Mouse (Mus musculus) cortical plate, adult 2 months (tissue): ENCODE results near the gene Ppp1cc. TPM values are rescaled to one million over a fixed set of nuclear protein-coding genes. Genes with fewer than 3 reads are reported as not detected.

Experiments used
- H3K27ac ChIP-seq: fragments of 200-500 bp; 2 replicates; pipeline ENCODE4 v1.5.1; 2012; ENCODE audit warnings: low read length, control low read depth, inconsistent platforms; ENCODE audit not compliant: insufficient read depth
- H3K4me1 ChIP-seq: fragments of 200-500 bp; 2 replicates; pipeline ENCODE4 v1.6.1; 2011; ENCODE audit warnings: low read length; ENCODE audit not compliant: control insufficient read depth, insufficient read depth
- H3K4me3 ChIP-seq: fragments of 200-500 bp; 2 replicates; pipeline ENCODE4 v1.5.1; 2011; ENCODE audit warnings: mild to moderate bottlenecking, low read length, control low read depth; ENCODE audit not compliant: insufficient read depth
- CTCF ChIP-seq: fragments of 200-500 bp; IDR thresholded peaks from 2 replicates; pipeline ENCODE4 v1.5.1; 2011; ENCODE audit warnings: mild to moderate bottlenecking, control low read depth, low read length; ENCODE audit not compliant: insufficient read depth; ENCODE audit errors: extremely low read depth
- POLR2A ChIP-seq: fragments of 200-500 bp; IDR thresholded peaks from 2 replicates; pipeline ENCODE4 v1.6.1; 2011; ENCODE audit warnings: mild to moderate bottlenecking, low read length, control low read depth; ENCODE audit not compliant: insufficient read depth; ENCODE audit errors: extremely low read depth
- polyA plus RNA-seq: library from polyadenylated mRNA; depleted of rRNA; stranded (reverse); fragments of >200 nt; gene quantifications from 2 replicates; pipeline ENCODE4 v1.2.3, GENCODE M21; 2012

Gene Ppp1cc
- polyA plus RNA-seq, 1 experiment: 186 TPM

DNA sequence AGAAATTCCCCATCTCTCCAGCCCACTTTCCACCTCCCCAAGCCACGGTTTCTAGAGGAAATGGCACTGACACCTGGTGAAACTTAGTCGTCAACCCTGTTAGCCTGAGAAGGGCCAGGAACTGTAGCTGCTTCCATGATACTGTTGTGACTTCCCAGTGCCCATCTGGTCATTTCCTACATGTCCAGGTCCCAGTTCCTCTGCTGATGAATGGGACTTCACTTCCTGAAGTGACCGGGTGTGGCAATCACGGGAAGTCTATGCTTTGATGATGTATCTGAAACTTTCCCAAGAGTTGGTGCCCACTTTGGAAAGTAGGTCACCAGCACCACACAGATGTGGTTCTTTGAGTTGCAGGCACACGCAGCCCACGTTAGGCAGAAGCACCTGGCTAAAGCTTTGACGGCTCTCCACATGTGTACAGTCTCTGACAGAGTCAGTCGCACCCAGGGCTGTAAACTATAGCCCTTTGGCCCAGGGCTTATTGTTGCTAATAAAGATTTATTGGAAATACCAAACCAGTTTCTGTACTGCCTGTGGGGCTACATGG, 32.8 kb upstream of the Ppp1cc start:
- Histone ChIP-seq H3K4me3 (no peak overlapping the region), H3K27ac (no peak overlapping the region), H3K4me1 (no peaks in the 10 kb centered on the region)
- no peak for TF ChIP-seq CTCF

DNA sequence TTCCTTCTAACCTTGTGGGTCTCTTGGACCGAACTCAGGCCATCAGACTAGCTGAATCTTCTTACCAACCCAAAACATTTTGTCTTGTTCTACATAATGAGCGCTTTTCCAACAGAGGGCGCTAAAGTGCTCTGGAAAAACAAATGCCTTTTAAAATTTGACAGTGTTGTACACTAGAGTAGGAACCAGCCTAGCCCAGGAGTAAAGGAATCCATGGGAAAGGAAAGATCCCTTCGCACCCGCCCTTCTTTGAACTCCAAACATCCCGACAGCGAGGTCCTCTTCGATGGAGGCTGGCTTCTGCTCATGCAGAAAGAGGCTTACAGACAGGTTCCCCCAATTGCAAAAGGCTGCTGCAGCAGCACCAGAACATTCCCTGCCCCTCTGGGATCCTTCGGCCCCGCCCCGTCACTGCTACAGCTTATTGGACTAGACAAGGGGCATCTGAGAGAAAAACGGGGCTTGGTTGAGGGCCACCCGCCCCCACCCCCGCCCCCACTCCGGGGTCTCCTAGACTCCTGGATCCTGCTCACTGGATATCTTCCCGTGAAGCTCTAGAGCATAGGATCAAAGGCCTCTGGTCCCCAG, 28.9 kb upstream of the Ppp1cc start:
- TF ChIP-seq CTCF: peak; percentile 40; the same call in 1 of the 2 replicates
- TF ChIP-seq POLR2A: no peak

DNA sequence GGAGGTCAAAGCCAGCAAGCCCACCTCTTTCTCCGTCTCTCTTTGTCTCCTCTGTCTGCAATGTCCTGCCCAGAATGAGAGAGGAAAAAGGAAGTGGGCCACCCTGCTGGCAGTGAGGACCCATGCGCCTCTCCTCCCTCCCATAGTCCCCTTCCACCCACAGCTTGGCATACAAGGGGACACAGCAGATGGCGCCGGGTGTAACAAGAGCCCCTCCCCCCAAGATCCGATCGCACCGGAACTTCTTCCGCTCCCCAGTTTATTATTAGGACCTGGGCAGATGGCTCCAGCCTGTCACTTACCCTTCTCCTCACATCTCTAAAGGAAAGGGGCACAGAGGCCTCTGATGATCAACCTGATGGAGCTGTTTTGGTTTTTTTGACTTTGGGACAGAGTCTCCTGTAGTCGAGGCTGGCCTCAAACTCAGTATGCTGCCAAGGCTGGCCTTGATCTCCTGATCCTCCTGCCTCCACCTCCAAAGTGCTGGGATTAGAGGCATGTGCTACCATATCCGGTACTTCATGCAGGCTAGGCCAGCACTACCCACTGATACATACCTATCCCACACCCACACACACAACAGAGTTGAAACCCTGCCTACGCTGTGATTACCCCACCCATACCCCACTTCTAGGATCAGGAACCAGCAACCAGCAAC, 27.6 kb upstream of the Ppp1cc start:
- no peak overlapping the region for H3K4me3 ChIP-seq
- no peak for TF ChIP-seq CTCF
- no peak for TF ChIP-seq POLR2A
- H3K27ac ChIP-seq: no peak overlapping the region
- 0 out of 2 replicates have a peak, but pooled peaks cover 2% of the 10 kb centered on the region for H3K4me1 ChIP-seq

More for the DNA sequence above, 28.9 kb upstream of the Ppp1cc start:
- no peak overlapping the region for H3K4me3 ChIP-seq
- H3K27ac ChIP-seq: no peak overlapping the region
- H3K4me1 ChIP-seq: 0 out of 2 replicates have a peak, but pooled peaks cover 2% of the 10 kb centered on the region

DNA sequence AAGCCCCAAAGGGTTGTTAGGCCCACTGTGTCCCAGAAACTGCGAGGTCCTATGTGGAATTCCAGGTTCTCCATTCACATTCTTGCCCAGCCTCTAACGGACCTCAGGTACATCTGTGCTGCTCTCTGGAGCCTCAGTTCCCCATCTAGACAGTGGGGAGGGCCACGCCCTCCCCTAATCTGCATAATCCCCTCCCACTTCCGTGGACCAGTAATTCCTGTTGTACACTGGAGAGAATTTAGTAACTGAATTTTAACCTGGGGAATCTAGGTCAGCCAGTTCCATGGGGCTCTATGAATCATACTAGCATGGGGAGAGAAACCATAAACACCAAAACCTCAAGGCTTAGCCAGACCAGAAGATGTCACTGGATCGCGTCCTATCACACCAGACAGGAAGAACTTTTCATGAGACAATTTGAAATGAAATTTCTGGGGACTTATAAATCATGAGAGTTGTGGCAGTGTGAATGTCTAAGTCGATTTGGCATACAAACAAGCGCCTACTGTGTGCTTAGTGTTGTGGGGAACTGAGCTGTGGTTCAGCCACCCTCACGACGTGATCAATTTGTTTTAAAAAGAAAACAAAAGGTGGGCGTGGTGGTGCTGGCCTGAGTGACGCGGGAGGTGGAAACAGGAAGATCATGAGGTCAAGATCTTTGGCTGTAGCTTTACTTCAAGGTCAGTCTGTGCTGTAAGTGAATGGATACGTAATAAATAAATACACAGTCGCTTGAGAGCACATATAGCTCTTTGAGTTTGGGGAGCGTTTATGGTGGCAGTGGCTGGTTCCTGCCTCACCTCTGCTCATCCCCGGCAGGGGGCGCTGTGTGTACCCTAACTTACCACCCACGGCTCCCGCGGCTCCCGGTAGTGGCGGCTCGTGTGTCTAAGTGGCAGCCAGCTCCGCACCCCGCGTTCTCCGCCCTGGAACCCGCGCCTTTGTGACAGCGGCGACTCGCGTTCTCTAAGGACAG, 26.7 kb upstream of the Ppp1cc start:
- H3K27ac ChIP-seq: no peak overlapping the region
- TF ChIP-seq CTCF: peak; percentile 64
- TF ChIP-seq POLR2A: no peak
- H3K4me1 ChIP-seq: 0 out of 2 replicates have a peak, but pooled peaks cover 2% of the 10 kb centered on the region
- H3K4me3 ChIP-seq: peak overlapping the region; percentile 6; the same call in 1 of the 2 replicates

DNA sequence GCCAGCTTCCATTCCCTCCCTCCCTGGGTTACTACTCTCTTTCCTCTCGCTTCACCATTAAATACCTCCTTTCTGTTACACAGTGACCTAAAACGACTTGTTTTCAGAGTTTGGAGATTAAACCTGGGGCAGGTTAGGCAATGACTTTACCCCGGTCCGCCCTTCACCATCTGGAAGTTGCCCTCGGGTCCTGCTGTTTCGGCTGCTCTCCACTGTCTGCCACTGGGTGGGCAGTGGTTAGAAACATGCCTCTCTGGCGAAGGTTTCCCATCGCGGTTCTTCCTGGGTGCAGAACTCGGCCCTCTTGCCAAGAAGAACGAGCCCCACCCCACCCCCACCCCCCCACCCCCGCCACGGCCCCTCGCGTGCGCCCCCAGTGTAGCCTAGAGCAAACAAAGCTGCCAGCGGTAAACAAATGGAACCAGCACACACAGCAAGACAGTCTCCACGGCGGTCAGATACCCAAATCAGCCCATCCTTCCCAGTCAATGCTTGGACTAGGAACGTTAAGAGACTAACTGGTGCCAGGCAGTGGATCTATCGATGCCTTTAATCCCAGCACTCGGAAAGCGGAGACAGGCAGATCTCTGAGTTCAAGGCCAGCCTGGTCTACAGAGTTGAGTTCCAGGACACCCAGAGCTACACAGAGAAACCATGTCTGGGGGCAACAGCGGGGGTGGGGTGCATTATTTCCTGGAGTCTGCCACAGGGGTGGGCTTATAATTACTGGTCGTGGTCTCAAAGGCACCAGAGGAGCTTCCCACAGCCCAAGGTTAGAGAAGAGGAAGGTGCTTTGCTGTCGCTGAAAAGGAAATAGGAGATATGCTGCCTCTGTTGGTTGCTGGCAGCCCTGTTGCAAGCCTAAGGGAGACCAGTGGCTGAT, 25.7 kb upstream of the Ppp1cc start:
- H3K27ac ChIP-seq: no peak overlapping the region
- TF ChIP-seq POLR2A (no peak), CTCF (no peak)

DNA sequence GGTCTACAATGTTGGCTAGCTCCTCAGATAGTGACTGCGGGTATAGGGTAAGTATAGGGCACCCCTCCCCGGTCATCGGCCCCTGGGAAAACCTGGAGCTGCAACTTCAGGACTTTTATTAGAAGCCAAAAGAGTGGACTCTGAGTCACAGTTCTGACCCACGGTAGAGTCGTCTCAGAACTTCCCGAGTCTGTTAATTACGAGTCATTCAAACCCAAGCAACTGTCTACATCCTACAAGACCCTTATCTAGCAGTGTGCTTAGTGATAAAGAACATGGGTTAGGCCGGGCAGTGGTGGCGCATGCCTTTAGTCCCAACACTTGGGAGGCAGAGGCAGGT, 25.1 kb upstream of the Ppp1cc start:
- no peak overlapping the region for H3K27ac ChIP-seq
- TF ChIP-seq POLR2A (no peak), CTCF (no peak)
- H3K4me3 ChIP-seq: no peak overlapping the region
- H3K4me1 ChIP-seq: 0 out of 2 replicates have a peak, but pooled peaks cover 2% of the 10 kb centered on the region

More for the DNA sequence above, 25.7 kb upstream of the Ppp1cc start:
- 0 out of 2 replicates have a peak, but pooled peaks cover 2% of the 10 kb centered on the region for H3K4me1 ChIP-seq
- peak overlapping the region; percentile 6; the same call in 1 of the 2 replicates for H3K4me3 ChIP-seq

DNA sequence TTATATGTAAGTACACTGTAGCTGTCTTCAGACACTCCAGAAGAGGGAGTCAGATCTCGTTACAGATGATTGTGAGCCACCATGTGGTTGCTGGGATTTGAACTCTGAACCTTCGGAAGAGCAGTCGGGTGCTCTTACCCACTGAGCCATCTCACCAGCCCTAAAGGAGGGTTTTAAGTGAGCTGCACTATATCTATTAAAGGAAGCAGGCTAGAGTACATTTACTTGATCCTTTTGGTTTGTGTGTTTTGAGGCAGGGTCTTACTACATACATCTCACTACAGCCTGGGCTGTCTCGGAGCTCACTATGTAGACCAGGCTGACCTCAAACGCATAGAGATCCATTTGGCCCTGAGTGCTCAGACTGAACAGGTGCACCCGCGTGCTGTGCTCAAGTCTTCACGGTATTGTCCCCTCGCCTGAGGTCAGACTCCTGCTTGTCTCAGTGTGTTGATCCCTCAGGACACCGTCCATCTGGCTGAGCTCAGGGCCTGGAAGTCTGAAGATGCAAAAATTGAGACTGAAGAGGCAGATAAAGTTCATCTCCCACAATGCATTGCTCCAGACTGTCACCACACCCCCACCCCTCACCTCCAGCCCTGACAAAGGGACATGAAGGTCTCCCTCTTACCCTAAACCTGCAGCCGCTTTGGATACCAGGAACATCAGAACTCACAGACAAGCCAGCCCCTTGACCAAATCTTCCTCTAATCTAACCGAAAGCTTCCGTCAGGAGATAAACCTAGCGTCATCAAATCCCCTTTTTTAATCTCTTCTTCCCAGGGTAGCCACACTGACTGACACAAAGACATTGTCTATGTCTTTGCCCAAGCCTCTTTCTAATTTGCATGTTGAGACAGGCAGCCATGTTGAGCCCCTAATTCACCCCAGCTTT, 23.4 kb upstream of the Ppp1cc start:
- no peak overlapping the region for H3K4me3 ChIP-seq
- TF ChIP-seq CTCF: no peak
- TF ChIP-seq POLR2A: no peak
- no peak overlapping the region for H3K27ac ChIP-seq
- H3K4me1 ChIP-seq: 0 out of 2 replicates have a peak, but pooled peaks cover 2% of the 10 kb centered on the region
